Mouse (Mus musculus): ENCODE measurements around the gene Rab6a.
A peak's percentile ranks its signal among the peaks of the same experiment; 100 is the strongest.

Gene Rab6a

GRCm38 (mm10) chr7:100681132-100681531 lies 73.9 kb downstream of the Rab6a start:
- DNase-seq (ENCODE audit: low spot score in 2 of 2) = no peak

GRCm38 (mm10) chr7:100683241-100683640 lies 76.0 kb downstream of the Rab6a start:
- DNase-seq (ENCODE audit: low spot score in 2 of 2) = no peak

DNA sequence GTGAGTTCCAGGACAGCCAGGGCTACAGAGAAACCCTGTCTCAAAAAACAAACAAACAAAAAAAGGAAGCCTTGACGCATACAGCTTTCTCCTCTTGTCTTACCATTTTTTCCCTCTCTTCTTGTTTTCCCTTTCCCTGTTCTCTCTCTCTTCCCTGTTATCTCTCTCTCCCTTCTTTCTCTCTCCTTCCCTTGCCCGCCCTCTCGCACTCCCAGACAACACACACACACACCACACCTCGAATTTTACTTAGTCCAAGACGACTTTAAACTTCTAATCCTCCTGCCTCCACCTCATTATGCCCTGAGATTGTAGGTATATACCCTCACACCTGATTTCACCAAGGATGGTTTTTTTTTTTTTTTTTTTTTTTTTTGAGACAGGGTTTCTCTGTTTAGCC lies 76.9 kb downstream of the Rab6a start:
- no peak for DNase-seq (ENCODE audit: low spot score in 2 of 2)

DNA sequence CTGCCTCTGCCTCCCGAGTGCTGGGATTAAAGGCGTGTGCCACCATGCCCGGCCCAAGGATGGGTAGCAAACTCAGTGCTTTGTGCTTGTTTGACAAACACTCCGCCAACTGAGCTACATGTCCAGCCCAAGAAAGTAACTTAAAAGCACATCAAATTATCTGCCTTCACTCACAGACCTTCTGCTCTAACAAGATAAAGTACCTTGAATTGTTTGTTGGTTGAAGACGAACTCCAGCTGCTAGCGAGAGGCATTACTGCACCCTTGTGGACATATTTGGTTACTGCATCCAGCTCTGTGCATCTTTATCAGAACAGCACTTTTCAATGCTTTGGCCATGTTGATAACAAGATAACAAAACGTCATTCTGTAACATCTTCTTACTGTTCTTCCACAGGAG lies 77.3 kb downstream of the Rab6a start:
- peak; percentile 47 to 66 for DNase-seq (ENCODE audit: low spot score in 2 of 2)

GRCm38 (mm10) chr7:100685061-100686030 lies 78.1 kb downstream of the Rab6a start:
- peak; percentile 58 to 80 for DNase-seq (ENCODE audit: low spot score in 2 of 2)

DNA sequence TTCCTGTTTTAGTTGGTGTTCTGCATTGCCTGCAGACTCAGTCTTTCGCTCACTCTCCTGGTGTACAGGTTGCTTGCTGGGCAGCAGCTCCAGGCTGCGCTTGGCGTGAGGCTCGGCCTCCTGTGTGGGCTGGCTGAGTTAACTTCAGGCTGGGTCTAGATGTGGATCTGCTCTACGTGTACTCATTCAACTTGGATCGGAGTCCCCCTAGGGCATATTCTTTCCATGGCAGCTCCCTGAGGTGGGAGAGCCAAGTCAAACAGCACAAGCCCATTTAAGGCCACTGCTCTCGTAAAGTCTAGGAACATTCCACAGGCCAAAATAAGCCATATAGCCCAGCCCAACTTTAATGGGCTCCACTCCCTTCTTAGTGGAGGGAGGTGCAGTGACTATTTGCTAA lies 81.3 kb downstream of the Rab6a start:
- no peak for DNase-seq (ENCODE audit: low spot score in 2 of 2)
